Mouse (Mus musculus): ENCODE measurements around the gene Eif2ak3. TPM values are rescaled to one million over a fixed set of nuclear protein-coding genes. Genes with fewer than 3 reads are reported as not detected.

Eif2ak3 gene
- total RNA-seq, 2 experiments from 2014 or later: 19.5 to 21.8 TPM

DNA sequence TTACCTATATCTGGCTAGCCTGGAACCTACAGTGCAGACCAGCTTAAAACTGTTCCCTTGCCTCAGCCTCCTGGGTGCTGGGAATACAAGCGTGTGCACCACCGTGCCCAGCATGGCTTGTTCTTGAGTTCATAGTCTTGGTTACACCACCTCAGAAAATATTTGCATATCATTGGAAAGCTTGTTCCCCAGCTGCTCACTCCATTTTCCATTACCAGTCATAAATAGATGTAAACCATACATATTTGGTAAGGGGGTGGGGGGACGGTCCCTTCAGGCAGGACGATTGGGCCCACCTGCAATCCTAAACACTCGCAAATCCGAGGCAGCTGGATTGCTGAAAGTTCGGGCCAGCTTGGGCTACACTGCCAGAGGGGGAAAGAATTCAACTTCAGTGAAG, 109.0 kb downstream of the Eif2ak3 start:
- TF ChIP-seq CTCF (conservative IDR thresholded peaks at IDR 0.05): no peak
- Histone ChIP-seq H3K27ac (no peak overlapping the region), H3K4me3 (no peak overlapping the region)
- DNase-seq (ENCODE audit: low spot score in 2 of 2): no peak

DNA sequence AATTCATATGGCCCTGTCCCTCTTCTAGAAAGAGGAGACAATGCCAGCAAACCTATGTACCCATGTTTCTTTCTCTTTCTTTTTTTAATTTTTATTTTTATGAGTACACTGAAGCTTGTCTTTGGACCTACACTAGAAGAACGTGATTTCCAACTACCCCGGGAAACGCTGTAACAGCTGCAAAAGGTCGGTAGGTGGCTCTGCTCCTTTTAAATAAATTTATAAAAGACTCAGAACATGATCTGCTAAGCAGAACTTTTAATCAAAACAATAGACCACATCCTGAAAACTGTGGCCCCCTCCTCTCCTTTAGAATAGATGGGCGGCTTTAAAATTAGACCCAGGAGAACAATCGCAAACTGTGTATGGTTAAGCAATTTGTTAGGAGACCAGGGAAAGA, 109.7 kb downstream of the Eif2ak3 start:
- H3K4me3 ChIP-seq: no peak overlapping the region
- peak in 1 of 2 experiments; percentile 2 for DNase-seq (ENCODE audit: low spot score in 2 of 2)
- peak; percentile 73 for TF ChIP-seq CTCF (conservative IDR thresholded peaks at IDR 0.05)
- H3K27ac ChIP-seq: no peak overlapping the region

Other genes starting within 250 kb of the Eif2ak3 start
- gene Rpia, start 52.3 kb upstream of the Eif2ak3 start, total RNA-seq (2021): 10 to 100 TPM; 11.2 to 12.5 TPM
- gene Tex37, start 74.4 kb downstream of the Eif2ak3 start, total RNA-seq (2021): not detected
- gene Foxi3, start 112.0 kb downstream of the Eif2ak3 start, total RNA-seq (2021): not detected